Mouse (Mus musculus): ENCODE results near the gene Cox6b1.
A peak's percentile ranks its signal among the peaks of the same experiment; 100 is the strongest.

The Cox6b1 gene

GRCm38 (mm10) chr7:30612654-30613402 is 13.1 kb downstream of the Cox6b1 start, which contains the start of gene Upk1a:
Gene Upk1a, minus strand, starts transcription at chr7:30612847.
- ATAC-seq (ENCODE audit: insufficient number of reproducible peaks, low FRiP score, low TSS enrichment) = no peak

- ATAC-seq (ENCODE audit: insufficient number of reproducible peaks, low FRiP score, low TSS enrichment) = no peak
Measured at GRCm38 (mm10) chr7:30610043-30610442, 15.9 kb downstream of the Cox6b1 start.

GRCm38 (mm10) chr7:30608476-30608875 is 17.5 kb downstream of the Cox6b1 start:
- ATAC-seq (ENCODE audit: insufficient number of reproducible peaks, low FRiP score, low TSS enrichment) = no peak

- ATAC-seq (ENCODE audit: insufficient number of reproducible peaks, low FRiP score, low TSS enrichment) = no peak
Measured at GRCm38 (mm10) chr7:30607706-30608309, 18.1 kb downstream of the Cox6b1 start.

GRCm38 (mm10) chr7:30604944-30605343 is 21.0 kb downstream of the Cox6b1 start:
- no peak for ATAC-seq (ENCODE audit: insufficient number of reproducible peaks, low FRiP score, low TSS enrichment)

- ATAC-seq (ENCODE audit: insufficient number of reproducible peaks, low FRiP score, low TSS enrichment) = no peak
Measured at GRCm38 (mm10) chr7:30604424-30604823, 21.5 kb downstream of the Cox6b1 start.

GRCm38 (mm10) chr7:30602583-30602982 is 23.4 kb downstream of the Cox6b1 start:
- ATAC-seq (ENCODE audit: insufficient number of reproducible peaks, low FRiP score, low TSS enrichment) = no peak

GRCm38 (mm10) chr7:30600651-30601050 is 25.3 kb downstream of the Cox6b1 start:
- ATAC-seq (ENCODE audit: insufficient number of reproducible peaks, low FRiP score, low TSS enrichment) = no peak

- peak; percentile 97 for ATAC-seq (ENCODE audit: insufficient number of reproducible peaks, low FRiP score, low TSS enrichment)
Measured at GRCm38 (mm10) chr7:30599933-30600353, 26.0 kb downstream of the Cox6b1 start.

GRCm38 (mm10) chr7:30598786-30599185 is 27.2 kb downstream of the Cox6b1 start, which contains the start of gene Zbtb32:
Gene Zbtb32, minus strand, starts transcription at chr7:30598909.
- no peak for ATAC-seq (ENCODE audit: insufficient number of reproducible peaks, low FRiP score, low TSS enrichment)

GRCm38 (mm10) chr7:30596811-30597210 is 29.1 kb downstream of the Cox6b1 start:
- ATAC-seq (ENCODE audit: insufficient number of reproducible peaks, low FRiP score, low TSS enrichment) = no peak

GRCm38 (mm10) chr7:30596093-30596492 is 29.9 kb downstream of the Cox6b1 start:
- ATAC-seq (ENCODE audit: insufficient number of reproducible peaks, low FRiP score, low TSS enrichment) = no peak

GRCm38 (mm10) chr7:30594510-30595024 is 31.4 kb downstream of the Cox6b1 start:
- ATAC-seq (ENCODE audit: insufficient number of reproducible peaks, low FRiP score, low TSS enrichment) = no peak

- no peak for ATAC-seq (ENCODE audit: insufficient number of reproducible peaks, low FRiP score, low TSS enrichment)
Measured at GRCm38 (mm10) chr7:30593579-30594509, 32.1 kb downstream of the Cox6b1 start.

GRCm38 (mm10) chr7:30592772-30593423 is 33.1 kb downstream of the Cox6b1 start:
- ATAC-seq (ENCODE audit: insufficient number of reproducible peaks, low FRiP score, low TSS enrichment) = no peak

- no peak for ATAC-seq (ENCODE audit: insufficient number of reproducible peaks, low FRiP score, low TSS enrichment)
Measured at GRCm38 (mm10) chr7:30591605-30591951, 34.4 kb downstream of the Cox6b1 start.

- ATAC-seq (ENCODE audit: insufficient number of reproducible peaks, low FRiP score, low TSS enrichment) = no peak
Measured at GRCm38 (mm10) chr7:30590927-30591604, 34.9 kb downstream of the Cox6b1 start.

- ATAC-seq (ENCODE audit: insufficient number of reproducible peaks, low FRiP score, low TSS enrichment) = peak; percentile 27; the same call in 1 of the 2 replicates
Measured at GRCm38 (mm10) chr7:30589435-30590301, 36.3 kb downstream of the Cox6b1 start.

Measured in cerebellum, adult (tissue).